Mouse (Mus musculus): ENCODE measurements around the gene Vpreb1.
A peak's percentile ranks its signal among the peaks of the same experiment; 100 is the strongest.
"Not testable (repeated sequence)": the region's sequence is repeated elsewhere in the genome, so short reads cannot be mapped to it uniquely, and the experiment has no call there.

The Vpreb1 gene

DNA sequence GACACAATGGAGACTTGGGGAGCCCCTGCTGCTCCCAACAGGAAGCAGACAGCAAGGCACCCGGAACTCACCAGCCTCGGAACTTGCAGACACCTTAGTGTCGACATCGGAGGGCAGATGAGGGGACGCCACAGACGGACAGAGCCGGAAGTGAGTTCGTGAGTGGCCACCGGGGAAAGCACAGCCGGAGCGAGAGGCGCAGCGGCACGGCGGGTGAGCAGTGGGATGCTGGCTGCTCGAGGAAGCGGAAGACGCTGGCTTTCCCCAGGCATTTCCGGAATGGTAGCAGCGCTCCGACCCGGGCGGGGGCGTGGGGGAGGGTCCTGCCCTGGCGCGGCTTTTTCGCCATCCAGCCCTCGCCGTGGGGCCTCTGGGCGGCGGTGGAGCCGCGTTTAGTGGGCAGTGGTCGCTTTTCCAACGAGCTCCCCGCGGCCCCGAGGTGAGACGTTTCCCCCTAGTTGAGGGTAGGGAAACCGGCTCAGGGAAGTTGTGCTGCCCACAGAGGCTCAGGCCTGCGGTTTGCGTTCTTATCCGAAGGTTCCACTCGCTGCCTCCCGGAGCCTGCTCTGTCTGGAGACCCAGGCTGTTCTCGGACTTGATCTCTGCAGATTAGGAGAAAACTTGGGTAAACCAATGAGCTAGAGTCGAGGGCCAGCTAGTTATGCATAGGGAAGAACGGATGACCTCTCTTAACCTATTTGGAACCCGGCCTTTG, at the start of gene Vpreb1, which contains the start of gene Top3b:
Gene Vpreb1 (minus strand): TSS at position 227 of the 715 bp plus-strand sequence.
Gene Top3b (plus strand): TSS at position 120 of the 715 bp plus-strand sequence.
- DNase-seq = peak; percentile 86 to 89

DNA sequence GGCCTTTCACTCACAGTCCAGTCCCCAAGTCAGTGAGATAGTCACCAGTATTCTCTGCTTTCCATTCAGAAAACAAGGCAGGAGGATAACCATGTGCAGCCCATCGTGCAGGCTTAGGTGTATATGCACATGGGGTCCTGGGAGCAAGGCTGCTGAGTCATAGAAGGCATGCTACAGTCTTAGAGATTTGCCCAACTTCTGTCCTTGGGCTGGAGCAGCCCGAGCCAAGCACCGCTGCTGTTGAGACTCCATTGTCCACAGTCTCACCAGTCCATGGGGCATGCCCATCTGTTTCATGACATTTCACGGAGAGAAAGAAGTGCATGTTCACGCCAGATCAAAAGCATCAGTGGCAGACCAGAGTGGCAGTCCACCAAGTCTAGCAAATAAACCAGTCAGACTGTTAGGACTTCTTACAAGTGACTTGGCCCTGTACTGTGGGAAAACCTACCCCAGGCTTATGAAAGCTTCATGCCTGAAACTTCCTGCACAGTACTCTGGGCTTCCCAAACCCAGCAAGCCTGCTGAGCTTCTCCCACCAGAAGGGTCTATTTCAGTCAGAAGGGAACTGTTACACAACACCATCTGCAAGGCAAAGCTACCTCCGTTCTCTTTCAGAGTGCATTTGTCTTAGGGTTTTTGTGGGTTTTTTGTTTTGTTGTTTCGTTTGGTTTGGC, 47.9 kb upstream of the Vpreb1 start:
- DNase-seq = no peak

DNA sequence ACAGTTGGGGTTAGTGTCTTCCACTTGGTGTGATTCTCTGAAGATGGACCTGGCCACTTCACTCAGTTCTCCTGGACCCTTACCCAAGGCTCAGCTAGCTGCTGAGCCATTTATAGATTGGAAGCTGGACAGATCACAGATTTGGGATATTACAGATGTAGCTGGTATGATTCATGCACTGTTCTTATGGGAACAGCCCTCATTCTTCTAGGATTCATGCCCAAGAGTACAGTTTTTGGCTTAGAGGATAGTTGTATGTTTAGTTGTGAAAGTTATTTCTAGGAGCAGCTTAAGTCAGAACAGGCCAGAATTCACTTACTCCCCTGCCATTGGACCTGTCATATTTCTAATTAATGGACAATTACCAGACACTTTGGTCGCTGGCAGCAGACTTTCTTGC, 42.8 kb upstream of the Vpreb1 start:
- DNase-seq = no peak

DNA sequence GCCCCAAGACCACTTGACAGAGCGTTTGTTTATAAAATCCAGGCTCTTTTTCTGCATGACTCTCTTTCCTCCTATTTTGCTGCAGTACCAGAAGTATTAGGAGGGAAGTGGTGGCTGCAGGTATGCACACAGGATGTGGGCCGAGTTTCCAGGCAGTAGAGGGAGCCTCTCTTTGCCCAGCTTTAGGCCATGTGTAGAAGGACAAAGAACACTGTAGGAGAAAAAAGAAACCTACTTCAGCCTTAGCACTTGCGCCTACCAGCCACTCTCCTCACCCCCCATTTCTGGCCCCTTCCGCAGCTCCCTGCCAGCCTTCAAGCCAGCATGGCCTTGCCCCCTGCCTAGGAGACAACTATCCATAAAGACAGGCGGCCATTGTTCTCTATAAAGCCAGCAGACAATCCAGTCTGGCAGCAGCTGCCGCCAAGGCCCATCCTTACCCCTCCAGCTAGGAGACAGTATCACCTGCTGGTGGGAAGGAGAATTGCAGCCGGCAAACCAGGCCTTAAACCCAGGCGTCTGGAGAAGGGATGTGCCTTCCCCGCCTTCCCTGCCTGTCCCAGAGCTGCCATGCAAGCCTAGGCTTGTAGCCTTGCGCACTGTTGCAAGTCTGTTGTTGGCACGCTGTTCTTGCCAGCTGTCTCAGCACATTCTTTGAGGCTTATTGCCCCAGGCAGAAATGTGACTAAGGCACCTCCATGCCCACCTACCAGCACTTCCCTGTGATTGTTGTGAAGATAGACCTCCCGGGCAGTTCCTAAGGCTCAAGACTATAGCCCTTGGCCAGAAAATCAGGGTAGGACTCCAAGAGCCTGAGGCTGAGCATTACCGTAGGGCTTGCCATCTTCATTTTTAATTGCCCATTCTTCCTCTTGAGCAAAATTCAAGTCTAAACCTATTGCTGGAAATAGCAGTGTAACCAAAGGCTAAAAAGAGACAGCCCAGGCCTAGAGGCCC, 41.3 kb upstream of the Vpreb1 start:
- DNase-seq = peak; percentile 71 to 73

DNA sequence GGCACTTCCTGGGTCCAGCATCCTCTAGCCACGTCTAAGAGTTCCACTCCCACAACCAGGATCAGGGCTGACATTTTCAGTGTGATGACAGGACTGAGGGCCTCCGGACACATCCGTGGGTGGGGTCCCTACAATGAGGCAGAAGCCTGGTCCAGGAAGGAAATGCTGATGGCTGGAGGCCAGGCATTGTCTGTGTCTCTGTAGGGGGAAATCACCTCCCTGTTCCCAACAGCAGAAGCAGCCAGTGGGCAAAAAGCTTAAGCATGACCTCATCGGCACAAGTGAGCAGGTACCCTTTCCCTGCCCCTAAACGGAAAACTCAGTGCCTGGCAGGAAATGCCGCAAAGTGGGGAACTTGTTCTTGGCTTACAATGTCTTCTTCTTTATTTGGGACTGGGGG, 37.2 kb upstream of the Vpreb1 start:
- DNase-seq = no peak

DNA sequence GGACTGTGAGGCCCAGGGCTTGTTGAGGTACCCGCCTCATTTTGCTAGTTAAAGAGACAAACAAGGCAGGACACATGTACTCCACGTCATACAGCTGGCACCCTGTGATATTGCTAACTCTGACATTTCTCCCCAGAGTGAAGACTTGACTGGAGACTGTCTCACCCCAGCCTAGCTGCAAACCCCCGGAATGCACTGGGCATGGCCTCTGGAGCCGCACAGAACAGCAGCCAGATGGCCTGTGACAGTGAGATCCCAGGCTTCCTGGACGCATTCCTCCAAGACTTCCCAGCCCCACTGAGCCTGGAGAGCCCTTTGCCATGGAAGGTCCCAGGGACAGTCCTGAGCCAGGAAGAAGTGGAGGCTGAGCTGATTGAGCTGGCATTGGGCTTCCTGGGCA, 32.5 kb upstream of the Vpreb1 start:
- DNase-seq = no peak

DNA sequence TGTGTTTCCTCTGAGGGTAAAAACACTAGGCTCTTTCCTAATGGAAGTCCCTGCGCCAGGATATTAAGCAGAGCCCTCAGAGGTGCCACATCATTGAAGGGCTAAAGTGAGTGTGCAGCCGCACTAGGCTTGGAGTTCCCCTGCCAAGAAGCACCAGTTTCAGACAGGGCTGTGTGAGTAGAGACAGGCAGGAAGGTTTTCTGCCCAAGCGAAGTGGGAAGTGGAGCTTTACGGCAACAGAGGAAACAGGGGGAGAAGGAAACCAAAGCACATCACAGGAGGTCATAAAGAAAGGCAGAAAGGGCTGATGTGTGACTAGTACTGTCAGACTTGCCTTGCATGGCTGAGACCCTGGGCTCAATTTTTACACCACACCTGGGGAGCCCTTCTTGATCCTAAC, 31.7 kb upstream of the Vpreb1 start:
- DNase-seq = no peak

DNA sequence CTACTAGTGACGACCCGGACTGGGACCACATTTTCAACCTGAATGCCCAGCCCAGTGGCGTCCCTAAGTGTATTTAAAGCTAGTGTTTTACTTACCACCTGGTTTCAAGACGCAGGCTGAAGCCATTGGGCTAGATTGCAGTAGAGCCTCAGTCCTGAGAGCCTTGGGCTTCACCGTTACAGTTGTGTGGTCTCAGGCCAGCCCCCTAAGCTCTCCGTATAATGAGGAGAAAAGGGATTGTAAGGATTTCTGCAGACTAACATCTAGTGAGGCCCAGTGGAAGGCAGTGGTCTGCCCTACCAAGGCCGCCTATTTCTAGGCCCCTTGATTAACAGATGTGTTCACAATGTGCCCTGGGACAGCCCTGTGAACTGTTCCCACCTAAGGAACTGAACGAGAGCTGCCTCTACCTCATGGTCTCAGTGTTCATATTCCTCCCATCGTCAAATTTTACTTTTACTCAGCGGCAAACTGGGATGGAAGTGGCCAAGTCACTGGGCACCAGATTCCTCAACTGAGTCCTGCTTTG, 26.5 kb upstream of the Vpreb1 start:
- DNase-seq = no peak

DNA sequence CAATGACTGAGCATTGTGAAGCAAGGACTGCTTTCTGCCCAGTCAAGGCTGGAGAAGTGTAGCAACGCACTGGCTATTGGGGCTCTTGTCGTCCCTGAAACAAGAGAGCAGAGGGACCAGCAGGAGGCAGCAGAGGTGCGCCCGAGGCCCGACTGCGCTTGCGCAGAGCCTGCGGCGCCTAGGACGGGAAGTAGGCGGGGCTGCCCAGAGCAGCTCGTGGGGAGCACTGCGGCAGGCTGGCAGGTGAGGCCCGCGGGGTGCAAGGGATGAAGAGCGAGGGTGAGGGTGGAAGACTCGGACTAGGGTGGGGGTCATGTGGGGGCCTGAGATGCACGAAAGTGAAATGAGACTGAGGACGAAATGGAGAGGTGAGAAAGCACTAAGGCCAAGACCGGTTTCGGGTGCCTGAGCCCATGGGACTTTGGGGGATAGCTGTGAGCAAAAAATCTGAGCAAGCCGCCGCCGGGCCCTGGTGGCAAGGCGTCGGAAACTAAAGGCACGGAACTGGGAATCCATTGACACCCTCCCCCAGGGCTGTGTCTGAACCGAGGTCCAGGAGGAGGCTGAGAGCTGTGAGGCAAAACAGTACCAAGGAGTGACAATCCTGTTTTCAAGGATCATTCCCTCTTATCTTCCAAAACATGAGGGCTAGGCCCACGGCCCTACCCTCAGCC, 25.9 kb upstream of the Vpreb1 start, which contains the start of gene Ppm1f:
Gene Ppm1f (plus strand): TSS at position 88 of the 674 bp plus-strand sequence.
- DNase-seq = peak; percentile 96 to 98

DNA sequence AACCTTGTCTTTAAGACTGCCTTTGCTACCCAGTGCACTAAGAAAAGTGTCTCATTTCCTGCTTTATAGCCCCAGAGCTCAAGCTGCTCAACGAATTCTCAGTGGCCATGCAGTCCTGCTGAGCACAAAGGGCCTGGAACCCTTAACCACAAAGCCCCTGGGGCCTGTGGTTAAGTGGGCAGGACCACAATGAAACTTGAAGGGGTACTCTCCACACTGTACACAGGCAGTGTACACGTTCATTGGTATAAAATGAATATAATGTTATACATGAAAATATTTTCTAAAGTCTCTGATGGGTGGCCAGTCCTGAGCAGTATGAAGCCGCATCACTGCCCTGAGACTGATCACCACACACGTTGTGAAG, 25.4 kb upstream of the Vpreb1 start:
- no peak for DNase-seq

DNA sequence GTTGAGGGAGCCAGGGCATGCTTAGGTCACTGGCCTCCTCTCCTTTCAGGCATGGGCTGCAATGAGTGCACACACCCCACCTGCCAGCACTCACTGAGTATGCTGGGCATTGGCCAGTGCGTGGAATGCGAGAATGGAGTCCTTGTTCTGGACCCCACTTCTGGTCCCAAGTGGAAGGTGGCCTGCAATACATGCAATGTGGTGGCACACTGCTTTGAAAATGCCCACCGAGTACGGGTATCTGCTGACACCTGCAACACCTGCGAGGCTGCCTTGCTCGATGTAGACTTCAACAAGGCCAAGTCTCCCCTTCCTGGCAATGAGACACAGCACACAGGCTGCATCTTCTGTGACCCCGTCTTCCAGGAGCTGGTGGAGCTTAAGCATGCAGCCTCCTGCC, 21.7 kb upstream of the Vpreb1 start:
- DNase-seq = no peak

DNA sequence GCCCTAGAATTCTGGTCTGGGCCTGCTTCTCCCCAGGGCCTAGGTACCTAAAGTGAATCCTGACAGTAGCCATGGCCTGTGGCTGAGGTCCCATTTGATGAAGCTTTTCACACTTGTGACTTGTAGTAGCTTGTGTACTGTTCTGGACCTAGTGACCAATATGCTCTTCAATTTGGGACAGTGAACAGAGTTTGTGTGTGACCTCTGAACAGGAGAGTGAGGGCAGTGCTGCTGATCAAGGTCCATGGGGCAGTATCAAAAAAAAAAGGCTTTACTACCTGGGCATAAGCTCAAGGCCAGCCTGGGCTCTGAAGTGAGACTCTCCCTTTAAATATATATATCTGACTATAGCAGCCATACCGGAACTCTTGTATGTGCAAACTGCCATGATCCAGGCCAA, 17.7 kb upstream of the Vpreb1 start:
- no peak for DNase-seq

DNA sequence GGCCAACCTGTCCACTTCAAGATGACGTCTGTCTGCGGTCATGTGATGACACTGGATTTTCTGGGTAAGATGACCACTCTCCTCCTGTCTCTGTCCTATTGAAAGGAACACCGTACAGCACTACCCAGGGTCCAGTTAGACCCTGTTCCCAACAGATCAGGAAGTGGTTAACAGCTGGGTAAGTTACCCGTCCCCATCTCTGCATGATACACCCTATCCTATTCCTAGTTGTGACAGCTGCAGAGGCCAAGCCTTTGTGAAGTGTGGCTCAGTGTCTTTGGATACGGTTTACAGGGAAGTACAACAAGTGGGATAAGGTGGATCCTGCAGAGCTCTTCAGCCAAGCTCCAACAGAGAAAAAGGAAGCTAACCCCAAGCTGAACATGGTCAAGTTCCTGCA, 8.4 kb upstream of the Vpreb1 start:
- DNase-seq = no peak

DNA sequence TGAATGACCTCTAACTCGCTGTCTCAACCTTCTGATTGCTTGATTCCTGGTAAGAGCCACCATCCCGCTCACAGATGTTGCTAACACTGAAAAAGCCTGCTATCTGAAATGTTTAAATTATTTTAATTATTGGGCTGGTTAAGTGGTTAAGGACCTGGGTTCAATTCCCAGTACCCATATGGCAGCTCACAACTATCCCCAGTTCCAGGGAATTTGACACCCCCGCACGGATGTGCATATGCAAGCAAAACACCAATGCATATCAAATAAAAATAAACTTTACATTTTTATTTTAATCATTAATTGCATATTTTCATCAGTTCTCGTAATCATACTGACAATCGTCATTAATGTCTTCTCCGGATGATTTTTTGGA, 414 bp downstream of the Vpreb1 start:
- DNase-seq = no peak

DNA sequence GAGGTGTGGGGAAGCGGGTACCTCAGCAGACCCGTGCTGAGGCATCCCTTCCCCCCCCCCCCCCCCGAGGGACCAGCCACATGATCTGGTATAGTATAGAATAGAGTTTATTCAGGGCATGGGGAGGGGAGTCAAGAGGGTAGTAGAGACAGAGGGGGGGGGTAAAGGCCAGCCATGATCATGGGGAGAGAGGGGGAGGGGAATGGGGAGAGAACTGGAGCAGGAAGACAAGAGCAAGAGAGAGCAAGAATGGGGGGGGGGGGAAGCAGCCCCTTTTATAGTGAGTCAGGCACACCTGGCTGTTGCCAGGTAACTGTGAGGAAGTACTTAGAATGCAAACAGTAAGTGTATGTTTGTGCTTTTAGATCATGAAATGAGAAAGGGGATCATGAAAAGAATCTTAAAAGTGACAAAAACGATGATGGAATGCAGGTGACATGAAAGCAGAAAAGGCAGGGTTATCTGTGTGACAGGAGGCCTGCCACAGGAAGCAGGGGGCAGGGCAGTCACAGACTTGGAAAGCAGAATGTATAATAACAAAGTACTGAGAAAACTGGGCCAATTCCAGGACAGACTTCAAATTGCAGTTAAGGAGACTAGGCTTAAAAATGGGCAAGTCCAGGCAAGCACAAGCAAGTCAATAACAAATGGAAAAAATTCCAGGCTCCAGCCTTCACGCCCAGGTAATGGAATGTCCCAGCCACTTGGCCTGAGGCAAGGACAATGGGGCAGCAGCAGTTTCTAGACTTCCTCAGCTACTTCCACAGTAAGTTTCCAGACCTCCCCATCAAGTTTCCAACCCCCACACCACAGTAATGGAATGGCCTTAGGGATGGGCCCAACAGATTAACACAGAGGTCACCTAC, 4.7 kb downstream of the Vpreb1 start:
- DNase-seq = no peak

DNA sequence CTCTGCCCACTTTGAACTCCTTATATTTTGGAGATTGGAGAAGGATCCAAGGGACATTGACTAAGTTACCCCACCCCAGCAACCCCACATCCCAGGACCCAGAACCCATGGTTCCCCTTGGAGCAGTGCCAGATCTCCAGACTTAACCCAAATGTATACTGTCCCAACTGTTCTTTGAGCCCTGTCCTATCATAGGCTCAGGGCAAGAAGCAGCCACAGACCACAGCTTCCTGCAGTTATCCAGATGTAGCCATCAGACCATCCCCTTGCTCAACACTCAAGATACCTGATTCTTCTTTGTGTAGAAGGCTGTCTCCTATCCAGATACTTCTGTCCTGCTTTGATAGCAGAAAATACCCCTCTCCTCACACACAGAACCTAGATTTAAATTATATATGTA, 5.4 kb downstream of the Vpreb1 start:
- no peak for DNase-seq

DNA sequence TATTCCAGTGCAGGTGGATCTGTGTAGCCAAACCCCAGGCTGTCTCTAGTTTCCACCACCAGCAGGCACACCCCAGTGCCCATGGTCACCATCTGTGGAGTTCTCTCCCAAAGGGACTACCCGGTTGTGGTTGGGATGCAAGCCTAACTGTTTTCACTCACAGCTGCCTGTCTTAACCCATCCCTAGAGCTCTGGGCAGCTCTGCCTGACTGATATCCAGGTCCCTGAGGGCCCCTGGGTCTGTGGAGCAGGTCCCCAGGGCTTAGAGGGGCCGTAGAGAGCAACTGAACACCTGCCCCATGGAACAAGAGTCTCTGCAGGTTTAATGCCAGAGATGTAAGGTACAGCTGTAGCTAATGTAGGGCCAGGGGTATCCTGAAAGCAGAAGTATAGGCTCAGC, 6.7 kb downstream of the Vpreb1 start, which contains the start of gene Igll1:
Gene Igll1 (minus strand): TSS at position 8 of the 400 bp plus-strand sequence.
- no peak for DNase-seq

DNA sequence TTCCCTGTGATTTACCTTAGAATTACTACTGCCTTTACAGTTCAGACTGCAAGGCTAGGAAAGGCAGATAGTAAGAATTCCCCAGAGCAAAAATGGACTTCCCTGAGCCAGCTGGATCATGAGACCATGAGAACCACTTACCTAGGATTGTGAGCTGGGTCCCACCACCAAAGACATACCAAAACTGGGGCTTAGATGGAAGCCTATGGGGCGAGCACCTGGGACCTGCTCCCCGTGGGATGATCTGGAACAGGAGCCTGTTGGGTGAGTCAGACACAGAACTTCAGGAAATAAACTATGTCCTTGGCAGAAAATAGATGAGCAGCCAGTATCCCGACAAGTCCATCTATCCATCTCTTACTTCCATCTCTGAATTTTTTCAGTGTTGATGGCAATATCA, 8.4 kb downstream of the Vpreb1 start:
- no peak for DNase-seq

DNA sequence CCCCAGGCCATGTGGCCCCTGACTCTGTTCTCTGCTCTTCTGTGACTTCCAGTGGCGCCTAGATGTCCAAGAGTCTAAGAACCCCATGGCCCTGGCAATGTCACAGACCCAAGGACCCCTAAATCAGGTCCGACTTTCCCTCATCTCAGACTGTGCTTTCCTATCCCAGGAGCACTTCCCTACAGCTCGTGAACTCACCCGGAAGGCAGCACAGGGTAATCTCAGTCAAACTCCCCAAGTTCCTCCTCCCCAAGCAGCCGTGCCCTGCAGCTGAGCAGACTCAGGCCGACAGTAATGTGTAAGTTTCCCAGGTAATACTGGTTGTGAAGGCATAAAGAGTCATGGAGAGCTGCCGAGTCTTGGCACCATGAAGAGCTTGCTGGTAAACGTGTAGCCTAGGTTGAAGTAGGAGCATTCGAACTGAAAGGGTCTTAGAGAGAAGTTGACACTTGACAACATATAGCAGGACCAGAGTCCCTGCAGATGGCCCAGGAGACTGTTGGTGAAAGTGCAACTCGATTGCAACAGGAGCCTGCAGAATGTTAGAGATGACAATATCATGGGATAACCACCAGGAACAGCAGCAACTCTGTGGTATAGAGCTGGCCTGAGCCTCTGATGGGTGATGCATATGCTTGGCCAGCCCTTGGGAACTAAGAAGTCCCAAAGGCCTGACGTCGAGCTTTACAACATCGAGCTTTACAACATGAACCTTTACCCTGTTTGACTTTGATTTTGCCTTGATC, 13.7 kb downstream of the Vpreb1 start:
- DNase-seq = no peak

DNA sequence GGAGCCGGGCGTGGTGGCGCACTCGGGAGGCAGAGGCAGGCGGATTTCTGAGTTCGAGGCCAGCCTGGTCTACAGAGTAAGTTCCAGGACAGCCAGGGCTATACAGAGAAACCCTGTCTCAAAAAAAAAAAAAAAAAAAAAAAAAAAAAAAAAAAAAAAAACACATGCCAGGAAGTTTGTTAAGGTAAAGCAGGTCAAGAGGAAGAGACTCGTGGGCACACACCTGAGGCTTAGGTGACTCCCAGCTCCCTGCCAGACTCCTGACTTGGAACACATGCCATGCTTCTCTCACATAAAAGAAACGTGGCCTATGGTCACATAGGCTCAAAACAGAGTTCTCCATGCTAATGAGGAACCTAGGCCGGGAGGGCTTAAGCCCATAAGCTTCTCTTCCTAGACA, 14.6 kb downstream of the Vpreb1 start:
- DNase-seq = not testable (repeated sequence)

DNA sequence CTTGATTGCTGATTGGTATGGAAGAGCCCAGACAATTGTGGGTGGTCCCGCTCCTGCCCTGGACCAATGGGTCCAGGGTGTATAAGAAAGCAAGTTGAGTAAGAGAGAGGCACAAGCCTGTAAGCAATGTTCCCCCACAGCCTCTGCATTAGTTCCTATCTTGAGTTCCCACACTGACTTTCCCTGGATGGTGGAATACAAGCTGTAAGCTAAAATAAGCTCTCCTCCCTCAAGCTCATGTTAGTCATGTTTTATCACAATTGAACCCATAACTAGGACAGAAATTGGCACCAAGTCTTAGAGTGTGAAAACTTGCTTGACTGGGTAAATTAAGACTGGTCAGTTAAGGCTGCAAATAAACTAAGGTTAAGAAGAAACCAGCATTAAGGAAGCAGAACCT, 15.1 kb downstream of the Vpreb1 start:
- DNase-seq = no peak

Data from cerebellum, postnatal 36 days (tissue).